Mouse (Mus musculus): ENCODE data around the gene Gm13769. TPM values are rescaled to one million over a fixed set of nuclear protein-coding genes. Genes with fewer than 3 reads are reported as not detected.
"Not testable (repeated sequence)": the region's sequence is repeated elsewhere in the genome, so short reads cannot be mapped to it uniquely, and the experiment has no call there.

Gm13769 gene
- polyA plus RNA-seq (2015; fragmentation: Nextera tagmentation; extraction: Ambion mirVana) = not detected in 2 replicates

GRCm38 (mm10) chr2:90321900-90322299 is at the start of gene Gm13769:
Gene Gm13769, plus strand, starts transcription at chr2:90322200.
- H3K4me3 ChIP-seq (ENCODE audit: low read length); H3K9me3 ChIP-seq (ENCODE audit: control insufficient read depth, low read length); H3K4me1 ChIP-seq (replicated peaks; ENCODE audit: control insufficient read depth, insufficient read depth, low read length); H3K4me2 ChIP-seq (ENCODE audit: low read depth, low read length); H3K27ac ChIP-seq (ENCODE audit: low read length); H3K27me3 ChIP-seq (ENCODE audit: control insufficient read depth, insufficient read depth, low read depth, low read length); ATAC-seq (ENCODE audit: low read depth); H3K36me3 ChIP-seq (ENCODE audit: control insufficient read depth, insufficient read depth, low read length); H3K9ac ChIP-seq (ENCODE audit: low read length): not testable (repeated sequence)
- WGBS = no CpG with 5 or more reads among the region's 6 CpGs

DNA sequence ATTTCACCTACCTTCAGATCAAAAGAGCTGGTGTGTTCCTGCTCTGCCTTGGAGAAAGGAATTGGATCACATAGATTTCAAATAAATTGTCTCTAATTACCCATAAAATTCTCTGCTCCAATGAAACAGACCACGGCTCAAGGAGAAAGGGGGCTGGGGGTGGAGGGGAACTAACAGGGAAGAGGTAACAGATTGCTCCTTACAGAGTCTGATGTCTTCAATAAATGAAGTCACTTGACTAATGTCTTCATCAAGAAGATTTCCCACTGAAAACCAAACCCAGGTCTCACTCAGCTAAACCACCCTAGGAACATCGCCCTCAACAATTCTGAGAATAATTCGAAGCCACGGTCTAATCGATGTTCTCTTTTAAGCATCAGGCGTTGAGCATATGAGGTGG is 29.3 kb upstream of the Gm13769 start, which contains the start of gene Olfr1272:
Gene Olfr1272 (minus strand): TSS at position 101 of the 400 bp plus-strand sequence.
- no peaks in the 10 kb centered on the region for H3K9me3 ChIP-seq (ENCODE audit: control insufficient read depth, low read length)
- H3K36me3 ChIP-seq (ENCODE audit: control insufficient read depth, insufficient read depth, low read length) = no peaks in the 10 kb centered on the region
- H3K4me1 ChIP-seq (replicated peaks; ENCODE audit: control insufficient read depth, insufficient read depth, low read length) = no peaks in the 10 kb centered on the region
- 89% methylated on average over 6 of the region's 6 CpGs for WGBS
- no peak within 1 kb of the TSS for H3K4me2 ChIP-seq (ENCODE audit: low read depth, low read length)
- ATAC-seq (ENCODE audit: low read depth) = no peak
- no peak within 1 kb of the TSS for H3K9ac ChIP-seq (ENCODE audit: low read length)
- no peak within 1 kb of the TSS for H3K4me3 ChIP-seq (ENCODE audit: low read length)
- H3K27me3 ChIP-seq (ENCODE audit: control insufficient read depth, insufficient read depth, low read depth, low read length) = no peaks in the 10 kb centered on the region
- H3K27ac ChIP-seq (ENCODE audit: low read length) = no peak within 1 kb of the TSS

DNA sequence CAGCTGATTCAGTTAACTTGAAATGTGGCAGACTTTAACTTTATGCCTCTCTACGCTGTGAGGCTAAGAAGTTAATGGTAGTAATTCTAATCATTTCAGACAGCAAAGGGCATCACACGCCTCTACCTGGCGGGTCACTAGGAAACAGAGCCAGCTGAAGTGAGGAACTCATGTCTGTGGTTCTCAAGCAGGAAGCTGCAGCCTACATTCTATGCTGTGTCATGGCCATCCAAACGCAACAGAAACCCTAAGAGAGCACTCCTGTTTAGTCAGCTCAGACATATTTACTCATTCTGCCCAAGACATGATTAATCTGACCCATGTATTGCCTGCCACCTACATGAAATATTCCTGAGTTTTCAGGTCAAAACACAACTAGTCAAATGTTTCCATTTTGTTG is 24.7 kb downstream of the Gm13769 start:
- not testable (repeated sequence) for H3K4me2 ChIP-seq (ENCODE audit: low read depth, low read length); H3K9ac ChIP-seq (ENCODE audit: low read length); H3K27ac ChIP-seq (ENCODE audit: low read length); H3K4me1 ChIP-seq (replicated peaks; ENCODE audit: control insufficient read depth, insufficient read depth, low read length); H3K27me3 ChIP-seq (ENCODE audit: control insufficient read depth, insufficient read depth, low read depth, low read length); H3K4me3 ChIP-seq (ENCODE audit: low read length); H3K36me3 ChIP-seq (ENCODE audit: control insufficient read depth, insufficient read depth, low read length); H3K9me3 ChIP-seq (ENCODE audit: control insufficient read depth, low read length); ATAC-seq (ENCODE audit: low read depth)
- no CpG with 5 or more reads among the region's 4 CpGs for WGBS

DNA sequence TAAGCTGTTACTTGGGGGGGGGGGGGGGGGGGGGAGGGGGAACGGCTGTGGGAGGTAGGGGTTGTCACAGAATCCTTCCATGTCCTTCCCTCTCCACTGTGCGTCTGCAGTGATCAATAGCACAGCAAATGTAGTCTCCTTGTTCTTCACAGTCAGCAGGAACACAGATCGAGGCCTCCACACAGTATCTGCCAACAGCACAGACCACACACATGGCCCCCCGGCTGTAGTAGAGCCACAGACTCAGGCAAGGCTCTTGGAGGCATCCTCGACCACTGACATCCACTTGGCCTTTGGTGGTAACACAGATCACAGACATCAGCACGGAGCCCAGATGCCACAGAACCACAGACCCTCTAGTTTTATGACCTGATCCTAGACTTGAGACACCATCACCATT is 29.0 kb downstream of the Gm13769 start:
- not testable (repeated sequence) for H3K4me3 ChIP-seq (ENCODE audit: low read length); H3K9ac ChIP-seq (ENCODE audit: low read length); ATAC-seq (ENCODE audit: low read depth); H3K9me3 ChIP-seq (ENCODE audit: control insufficient read depth, low read length); H3K4me1 ChIP-seq (replicated peaks; ENCODE audit: control insufficient read depth, insufficient read depth, low read length); H3K27ac ChIP-seq (ENCODE audit: low read length); H3K36me3 ChIP-seq (ENCODE audit: control insufficient read depth, insufficient read depth, low read length); H3K4me2 ChIP-seq (ENCODE audit: low read depth, low read length); H3K27me3 ChIP-seq (ENCODE audit: control insufficient read depth, insufficient read depth, low read depth, low read length)
- no CpG with 5 or more reads among the region's 6 CpGs for WGBS

GRCm38 (mm10) chr2:90351540-90351939 is 29.5 kb downstream of the Gm13769 start:
- not testable (repeated sequence) for ATAC-seq (ENCODE audit: low read depth); H3K27me3 ChIP-seq (ENCODE audit: control insufficient read depth, insufficient read depth, low read depth, low read length); H3K9me3 ChIP-seq (ENCODE audit: control insufficient read depth, low read length); H3K27ac ChIP-seq (ENCODE audit: low read length); H3K4me3 ChIP-seq (ENCODE audit: low read length); H3K4me2 ChIP-seq (ENCODE audit: low read depth, low read length); H3K36me3 ChIP-seq (ENCODE audit: control insufficient read depth, insufficient read depth, low read length); H3K9ac ChIP-seq (ENCODE audit: low read length); H3K4me1 ChIP-seq (replicated peaks; ENCODE audit: control insufficient read depth, insufficient read depth, low read length)
- WGBS = no CpG with 5 or more reads among the region's 3 CpGs

DNA sequence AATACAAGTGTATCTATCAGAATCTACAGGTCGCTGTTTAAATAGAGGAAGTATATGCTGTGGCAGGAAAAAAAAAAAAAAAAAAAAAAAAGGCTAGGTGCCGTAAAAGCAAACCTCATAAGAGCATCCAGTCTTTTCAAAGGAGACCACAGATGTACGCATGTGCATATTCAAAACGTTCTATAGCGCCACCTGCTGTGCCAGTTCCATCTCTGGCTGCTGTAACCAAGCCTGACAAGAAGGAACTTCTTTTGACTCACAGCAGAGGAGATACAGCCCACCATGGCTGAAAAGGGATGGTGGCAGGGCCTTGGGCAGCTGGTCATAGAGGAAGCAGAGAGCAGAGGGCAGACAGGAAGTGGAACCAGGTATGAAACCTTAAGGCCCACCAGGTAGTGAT is 37.2 kb downstream of the Gm13769 start:
- no CpG with 5 or more reads among the region's 5 CpGs for WGBS
- H3K9ac ChIP-seq (ENCODE audit: low read length); H3K27me3 ChIP-seq (ENCODE audit: control insufficient read depth, insufficient read depth, low read depth, low read length); H3K4me3 ChIP-seq (ENCODE audit: low read length); ATAC-seq (ENCODE audit: low read depth); H3K36me3 ChIP-seq (ENCODE audit: control insufficient read depth, insufficient read depth, low read length); H3K9me3 ChIP-seq (ENCODE audit: control insufficient read depth, low read length); H3K4me1 ChIP-seq (replicated peaks; ENCODE audit: control insufficient read depth, insufficient read depth, low read length); H3K27ac ChIP-seq (ENCODE audit: low read length); H3K4me2 ChIP-seq (ENCODE audit: low read depth, low read length): not testable (repeated sequence)

DNA sequence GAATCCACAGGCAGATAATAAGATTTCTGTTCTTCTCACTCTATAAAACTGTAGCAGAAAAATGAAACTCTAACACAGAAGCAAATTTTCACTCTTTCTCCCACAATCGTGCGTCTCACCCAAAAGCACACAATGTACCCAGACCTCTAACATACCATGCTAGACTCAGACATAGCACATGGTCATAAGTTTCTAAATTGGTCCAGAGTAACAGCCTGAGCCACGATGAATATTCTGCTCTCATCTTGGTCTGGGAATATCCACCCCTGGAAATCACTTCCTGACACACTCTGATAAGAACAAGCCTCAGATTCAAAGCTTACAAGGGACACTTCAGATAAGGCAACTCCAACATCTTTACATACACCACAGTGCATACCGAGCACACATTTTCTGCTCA is 38.2 kb downstream of the Gm13769 start:
- H3K4me2 ChIP-seq (ENCODE audit: low read depth, low read length); H3K36me3 ChIP-seq (ENCODE audit: control insufficient read depth, insufficient read depth, low read length); H3K4me1 ChIP-seq (replicated peaks; ENCODE audit: control insufficient read depth, insufficient read depth, low read length); H3K4me3 ChIP-seq (ENCODE audit: low read length); H3K9me3 ChIP-seq (ENCODE audit: control insufficient read depth, low read length); ATAC-seq (ENCODE audit: low read depth); H3K9ac ChIP-seq (ENCODE audit: low read length); H3K27me3 ChIP-seq (ENCODE audit: control insufficient read depth, insufficient read depth, low read depth, low read length); H3K27ac ChIP-seq (ENCODE audit: low read length): not testable (repeated sequence)
- WGBS = no CpG with 5 or more reads among the region's 4 CpGs

Other genes with a start within 250 kb of the Gm13769 start
- not detected in 2 replicates for gene Olfr1269, start 200.8 kb upstream of the Gm13769 start, polyA plus RNA-seq (2015; fragmentation: Nextera tagmentation; extraction: Ambion mirVana)
- gene Olfr32, start 179.9 kb upstream of the Gm13769 start, polyA plus RNA-seq (2015; fragmentation: Nextera tagmentation; extraction: Ambion mirVana) = not detected in 2 replicates
- gene Olfr1270, start 169.1 kb upstream of the Gm13769 start, polyA plus RNA-seq (2015; fragmentation: Nextera tagmentation; extraction: Ambion mirVana) = not detected in 2 replicates
- gene Olfr1506, start 97.7 kb upstream of the Gm13769 start, polyA plus RNA-seq (2015; fragmentation: Nextera tagmentation; extraction: Ambion mirVana) = not detected in 2 replicates
- gene Olfr142, start 64.6 kb upstream of the Gm13769 start, polyA plus RNA-seq (2015; fragmentation: Nextera tagmentation; extraction: Ambion mirVana) = not detected in 2 replicates
- gene Olfr1271, start 51.2 kb upstream of the Gm13769 start, polyA plus RNA-seq (2015; fragmentation: Nextera tagmentation; extraction: Ambion mirVana) = not detected in 2 replicates
- not detected in 2 replicates for gene Olfr1272, start 29.4 kb upstream of the Gm13769 start, polyA plus RNA-seq (2015; fragmentation: Nextera tagmentation; extraction: Ambion mirVana)
- gene Olfr1274-ps, start 76.5 kb downstream of the Gm13769 start, polyA plus RNA-seq (2015; fragmentation: Nextera tagmentation; extraction: Ambion mirVana) = not detected in 2 replicates

Data from lung, embryonic 16.5 days (tissue).